Mouse (Mus musculus): ENCODE data around the gene Kng1.

DNA sequence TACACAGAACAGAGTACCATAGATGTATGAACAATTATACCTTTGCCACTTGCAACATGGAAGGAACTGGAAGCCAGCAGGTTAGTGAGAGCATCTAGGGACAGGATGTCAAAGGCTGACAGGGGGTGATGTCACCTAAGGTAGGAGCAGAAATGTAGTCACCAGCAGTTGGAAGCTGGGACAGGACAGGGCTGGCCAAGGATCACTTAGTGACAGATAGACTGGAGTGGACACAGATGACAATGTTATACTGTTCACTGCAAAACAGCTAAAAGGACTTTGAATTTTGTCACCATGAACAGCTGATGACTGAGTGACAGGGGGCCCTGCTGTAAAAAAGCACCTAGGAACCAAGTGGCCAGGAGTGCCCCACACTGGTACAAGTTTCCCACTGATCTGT, 31.1 kb upstream of the Kng1 start:
- TF ChIP-seq MYOD1 (IDR thresholded peaks at IDR 0.05; ENCODE audit: control insufficient read depth in 1 of 3, insufficient read length in 2 of 3, low read depth in 2 of 3) (no peak), MAX (IDR thresholded peaks at IDR 0.05; ENCODE audit: low read depth) (no peak), POLR2A (IDR thresholded peaks at IDR 0.05; ENCODE audit: insufficient read length, low read depth) (no peak), USF1 (IDR thresholded peaks at IDR 0.05; ENCODE audit: low read depth) (no peak), REST (IDR thresholded peaks at IDR 0.05; ENCODE audit: insufficient read depth, insufficient read length) (no peak), E2F4 (IDR thresholded peaks at IDR 0.05; ENCODE audit: insufficient read depth) (no peak), TCF3 (IDR thresholded peaks at IDR 0.05; ENCODE audit: insufficient read length, low read depth) (no peak), POLR2AphosphoS2 (IDR thresholded peaks at IDR 0.05; ENCODE audit: insufficient read length, low read depth) (no peak), TCF12 (IDR thresholded peaks at IDR 0.05; ENCODE audit: insufficient read depth, poor library complexity, severe bottlenecking) (no peak), CEBPB (IDR thresholded peaks at IDR 0.05; ENCODE audit: insufficient read depth, poor library complexity, severe bottlenecking) (no peak), MYOG (IDR thresholded peaks at IDR 0.05; ENCODE audit: control insufficient read depth in 1 of 3, insufficient read depth in 1 of 3, insufficient read length in 2 of 3, low read depth in 2 of 3) (no peak)
